Mouse (Mus musculus) limb, embryonic 12.5 days (tissue): ENCODE results near the gene Gramd4. TPM values are rescaled to one million over a fixed set of nuclear protein-coding genes. Genes with fewer than 3 reads are reported as not detected.

Experiments
- ATAC-seq: fragments of 200-750 bp; cut with Nextera tagmentation; 2 replicates; pipeline ENCODE4 v1.8.0; 2017; ENCODE audit warnings: low read depth, moderate TSS enrichment; ENCODE audit not compliant: insufficient number of reproducible peaks, insufficient read depth, low FRiP score, low TSS enrichment
- H3K27ac ChIP-seq: fragments of 300-500 bp; sonication (generic); 2 replicates; pipeline ENCODE4 v1.5.1; 2016; ENCODE audit warnings: mild to moderate bottlenecking, moderate library complexity
- H3K27me3 ChIP-seq: fragments of 300-500 bp; sonication (generic); 2 replicates; pipeline ENCODE4 v1.6.1; 2016; ENCODE audit warnings: mild to moderate bottlenecking, moderate library complexity
- H3K36me3 ChIP-seq: fragments of 300-500 bp; sonication (generic); 2 replicates; pipeline ENCODE4 v1.6.1; 2016; ENCODE audit warnings: mild to moderate bottlenecking, moderate library complexity
- H3K4me1 ChIP-seq: fragments of 300-500 bp; sonication (generic); replicated peaks from 2 replicates; pipeline ENCODE4 v1.6.1; 2016
- H3K4me2 ChIP-seq: fragments of 300-500 bp; sonication (generic); 2 replicates; pipeline ENCODE4 v1.6.1; 2016; ENCODE audit warnings: mild to moderate bottlenecking, moderate library complexity
- H3K4me3 ChIP-seq: fragments of 300-500 bp; sonication (generic); replicated peaks from 2 replicates; pipeline ENCODE4 v1.5.1; 2016; ENCODE audit warnings: mild to moderate bottlenecking
- H3K9ac ChIP-seq: fragments of 300-500 bp; sonication (generic); replicated peaks from 2 replicates; pipeline ENCODE4 v1.6.1; 2016; ENCODE audit warnings: mild to moderate bottlenecking, moderate library complexity
- H3K9me3 ChIP-seq: fragments of 300-500 bp; sonication (generic); 2 replicates; pipeline ENCODE4 v1.6.1; 2016; ENCODE audit warnings: mild to moderate bottlenecking, moderate library complexity
- WGBS: fragments of 180-500 bp; shearing (Covaris S2); methylation state at CpG from one replicate; pipeline ENCODE4 v1.1.7; 2016; 5-methylcytosine and 5-hydroxymethylcytosine counted together
- polyA plus RNA-seq: library from polyadenylated mRNA; unstranded; fragments of >200 nt; fragmentation: Nextera tagmentation; extraction: Ambion mirVana; gene quantifications from 2 replicates; pipeline ENCODE4 v1.2.1, GENCODE M21; 2016

Gene Gramd4
- polyA plus RNA-seq, 1 experiment from 2014 or later = 19.2 TPM

GRCm38 (mm10) chr15:86185689-86186569 lies 128.4 kb downstream of the Gramd4 start, which contains the start of gene Cerk:
Gene Cerk (minus strand): TSS chr15:86186141.
- 2% methylated on average over 43 of the region's 43 CpGs for WGBS

DNA sequence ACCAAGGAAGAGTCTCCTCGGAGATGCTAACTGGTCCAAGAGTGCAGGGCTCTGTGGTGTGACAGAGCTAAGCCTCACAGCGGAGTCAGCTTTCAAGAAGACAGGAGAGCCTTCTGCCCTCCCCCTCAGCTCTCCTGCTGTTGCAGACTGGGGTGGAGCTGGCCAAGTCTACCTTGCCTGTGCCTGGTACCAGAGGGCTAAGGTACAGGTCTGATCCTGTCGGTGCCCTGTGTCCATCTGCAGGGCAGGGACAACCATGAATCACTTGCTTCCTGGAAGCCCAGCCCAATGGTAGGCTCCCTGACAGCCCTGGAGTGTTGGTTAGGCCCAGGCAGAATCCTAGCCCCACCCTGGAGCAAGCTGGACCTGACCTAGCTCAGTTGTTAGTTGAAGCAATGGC lies 129.2 kb downstream of the Gramd4 start:
- H3K4me1 ChIP-seq = peaks cover 32% of the 10 kb centered on the region
- no peak overlapping the region for H3K27ac ChIP-seq
- 44% methylated on average over 3 of the region's 3 CpGs for WGBS
- no peak overlapping the region for H3K9ac ChIP-seq
- H3K36me3 ChIP-seq = no peaks in the 10 kb centered on the region
- no peaks in the 10 kb centered on the region for H3K9me3 ChIP-seq
- ATAC-seq = no peak
- H3K4me2 ChIP-seq = no peak overlapping the region
- peaks cover 4% of the 10 kb centered on the region for H3K27me3 ChIP-seq
- H3K4me3 ChIP-seq = no peak overlapping the region

More at GRCm38 (mm10) chr15:86185689-86186569, 128.4 kb downstream of the Gramd4 start, which contains the start of gene Cerk:
- Histone ChIP-seq H3K4me3 (peak within 1 kb of the TSS; percentile 91), H3K9ac (peak within 1 kb of the TSS; percentile 94), H3K27me3 (peaks cover 4% of the 10 kb centered on the region), H3K4me2 (peak within 1 kb of the TSS; percentile 75), H3K36me3 (no peaks in the 10 kb centered on the region), H3K9me3 (no peaks in the 10 kb centered on the region), H3K4me1 (peaks cover 33% of the 10 kb centered on the region), H3K27ac (peak within 1 kb of the TSS; percentile 85)
- ATAC-seq = peak; percentile 44; the same call in 1 of the 2 replicates

Other genes starting within 250 kb of the Gramd4 start
- 22.8 and 24.5 TPM in 2 replicates for gene Cdpf1, start 246.0 kb upstream of the Gramd4 start, polyA plus RNA-seq
- 0.12 and 0.13 TPM in 2 replicates for gene Pkdrej, start 236.0 kb upstream of the Gramd4 start, polyA plus RNA-seq
- gene Ttc38, start 225.4 kb upstream of the Gramd4 start, polyA plus RNA-seq = 4.9 and 5.3 TPM in 2 replicates
- 35.9 and 36.1 TPM in 2 replicates for gene Gtse1, start 197.9 kb upstream of the Gramd4 start, polyA plus RNA-seq
- 46.7 and 51.7 TPM in 2 replicates for gene Trmu, start 178.4 kb upstream of the Gramd4 start, polyA plus RNA-seq
- 1.9 TPM in 2 replicates for gene Celsr1, start 23.9 kb upstream of the Gramd4 start, polyA plus RNA-seq
- 19.2 and 21.5 TPM in 2 replicates for gene Cerk, start 128.4 kb downstream of the Gramd4 start, polyA plus RNA-seq
- gene Tbc1d22a, start 156.8 kb downstream of the Gramd4 start, polyA plus RNA-seq = 11.2 and 12.1 TPM in 2 replicates